Mouse (Mus musculus) gastrocnemius, postnatal 4 days (tissue): ENCODE data around the gene Myh9. TPM values are rescaled to one million over a fixed set of nuclear protein-coding genes. Genes with fewer than 3 reads are reported as not detected.
"Not testable (repeated sequence)": the region's sequence is repeated elsewhere in the genome, so short reads cannot be mapped to it uniquely, and the experiment has no call there.

Experiments used
- DNase-seq, 2 experiments: peaks; one replicate each; pipeline ENCODE4 v3.0.0; 2021 to 2022; ENCODE audit warnings: low spot score in 2 of 2, mixed read lengths in 2 of 2
- total RNA-seq, 2 experiments: library from RNA; stranded (reverse); gene quantifications; 2 replicates each; pipeline ENCODE4 v1.2.3; 2021

Gene Myh9
- total RNA-seq, 2 experiments from 2014 or later, result 171 to 187 TPM

DNA sequence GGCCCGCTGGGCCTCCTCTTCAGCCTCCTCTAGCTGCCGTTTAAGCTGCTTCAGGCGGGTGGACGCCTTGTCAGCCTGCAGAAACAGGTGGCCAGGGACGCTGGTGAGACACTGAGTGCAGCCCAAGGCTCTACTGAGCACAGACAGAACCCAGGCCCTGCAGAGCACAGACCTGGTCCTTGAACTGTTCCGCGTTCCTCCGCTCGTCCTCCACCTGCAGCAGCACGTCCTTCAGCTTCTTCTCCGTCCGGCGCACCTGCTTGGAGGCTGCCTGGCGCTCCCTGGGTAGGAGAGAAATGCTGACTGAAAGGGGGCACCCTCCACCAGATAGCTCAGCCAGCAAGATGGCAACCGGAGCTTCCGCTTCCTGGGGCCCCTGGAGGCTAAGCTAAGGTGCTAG, 78.9 kb downstream of the Myh9 start:
- no peak for DNase-seq

DNA sequence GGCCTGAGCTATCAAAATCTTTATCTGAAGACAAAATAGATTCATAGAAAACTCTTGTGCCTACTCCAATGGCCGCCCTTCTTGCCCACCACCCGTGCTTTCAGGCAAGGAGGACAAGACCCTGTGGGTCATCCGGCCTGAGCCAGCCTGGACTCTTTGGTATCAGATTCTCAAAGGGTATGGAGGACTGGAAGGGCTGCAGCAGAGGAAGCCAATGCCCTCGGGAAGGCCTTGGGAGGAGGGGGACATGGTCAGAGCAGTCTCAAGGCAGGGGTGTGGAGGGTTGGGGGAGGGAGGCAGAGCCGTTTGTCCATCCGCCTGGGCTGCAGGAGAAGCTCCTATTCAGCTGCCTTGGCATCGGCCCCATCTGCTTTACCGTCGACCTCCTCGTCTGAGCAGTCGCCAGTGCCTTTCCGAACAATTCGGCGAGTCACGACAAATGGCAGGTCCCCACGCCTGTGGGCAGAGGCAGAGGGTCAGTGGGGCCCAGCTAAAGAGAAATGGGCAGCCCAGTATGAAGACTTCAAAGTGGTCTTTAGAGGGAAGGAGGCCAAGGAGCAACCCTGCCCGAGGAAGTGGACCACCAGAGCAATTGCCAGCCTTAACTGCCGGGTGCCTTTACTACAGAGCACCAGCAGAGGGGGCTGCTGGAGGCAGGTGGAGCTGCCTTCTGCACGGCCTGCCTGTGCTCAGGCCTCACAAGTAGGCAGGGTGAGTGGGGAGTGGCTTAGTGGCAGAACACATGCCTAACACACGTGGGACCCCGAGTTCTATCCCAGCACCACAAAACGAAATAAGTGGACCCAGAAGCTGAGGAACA, 80.2 kb downstream of the Myh9 start:
- DNase-seq, result no peak

DNA sequence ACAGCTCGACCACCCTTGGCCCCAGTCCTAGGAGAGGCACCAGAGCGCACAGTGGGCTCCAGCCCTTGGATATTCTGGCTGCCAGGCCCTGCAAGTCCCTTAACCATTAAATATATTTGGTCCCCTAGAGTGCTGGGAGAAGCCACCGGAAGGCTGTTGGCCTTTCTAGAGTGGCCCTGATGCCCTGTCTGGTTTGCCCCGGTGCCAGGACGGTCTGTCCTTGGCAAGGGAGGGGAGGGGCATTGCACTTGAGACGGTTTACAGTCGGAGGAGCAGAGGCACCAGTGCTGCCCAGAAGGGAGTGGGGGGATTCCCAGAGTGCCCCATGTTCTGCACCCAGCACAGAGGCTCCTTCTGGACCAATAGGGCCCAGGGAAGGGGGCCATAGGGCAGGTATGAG, 80.9 kb downstream of the Myh9 start:
- no peak for DNase-seq

DNA sequence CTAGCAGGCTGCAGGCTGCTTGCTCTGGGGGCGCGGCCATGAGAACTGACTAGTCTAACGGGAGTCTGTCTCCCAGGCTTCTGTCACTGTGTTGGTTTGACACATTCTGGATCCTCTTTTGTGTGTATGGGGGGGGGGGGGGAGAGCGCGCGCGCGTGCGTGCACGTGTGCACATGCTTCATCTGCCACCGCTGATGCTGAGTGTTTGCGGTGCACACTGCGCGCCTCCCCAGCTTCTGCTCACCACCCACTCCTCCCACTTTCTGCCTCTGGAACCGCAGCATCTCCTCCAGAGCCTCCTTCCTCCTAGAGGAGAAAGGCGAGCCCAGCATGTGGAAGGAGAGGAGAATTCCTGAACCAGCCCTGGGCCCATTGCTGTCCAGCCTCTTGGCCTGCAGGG, 81.9 kb downstream of the Myh9 start:
- no peak for DNase-seq

DNA sequence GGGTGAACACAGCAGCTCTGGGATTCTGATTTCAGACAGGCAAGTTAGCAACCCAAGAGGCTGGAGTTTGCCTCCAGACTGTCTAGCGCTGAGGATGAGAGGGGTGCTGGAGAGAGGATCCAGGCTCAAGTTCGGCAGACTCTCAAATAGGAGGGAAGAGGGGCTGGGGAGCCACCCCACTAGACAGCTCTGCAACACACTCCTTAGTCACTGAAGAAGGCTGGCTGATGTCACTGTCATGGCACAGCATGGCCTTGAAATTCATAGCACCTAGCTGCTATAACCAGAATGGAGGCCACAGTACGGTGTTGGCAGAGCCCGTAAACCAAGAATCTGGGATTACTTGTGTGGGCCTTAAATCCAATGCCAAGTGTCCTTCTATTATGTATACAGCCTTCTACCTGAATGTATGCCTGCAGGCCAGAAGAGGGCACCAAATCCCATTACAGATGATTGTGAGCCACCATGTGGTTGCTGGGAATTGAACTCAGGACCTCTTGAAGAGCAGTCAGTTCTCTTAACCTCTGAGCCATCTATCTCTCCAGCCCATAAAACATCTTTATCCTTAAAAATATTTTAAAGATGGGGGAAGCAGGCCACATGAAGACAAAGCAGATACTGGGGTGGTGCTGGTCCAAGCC, 84.3 kb downstream of the Myh9 start:
- no peak for DNase-seq

DNA sequence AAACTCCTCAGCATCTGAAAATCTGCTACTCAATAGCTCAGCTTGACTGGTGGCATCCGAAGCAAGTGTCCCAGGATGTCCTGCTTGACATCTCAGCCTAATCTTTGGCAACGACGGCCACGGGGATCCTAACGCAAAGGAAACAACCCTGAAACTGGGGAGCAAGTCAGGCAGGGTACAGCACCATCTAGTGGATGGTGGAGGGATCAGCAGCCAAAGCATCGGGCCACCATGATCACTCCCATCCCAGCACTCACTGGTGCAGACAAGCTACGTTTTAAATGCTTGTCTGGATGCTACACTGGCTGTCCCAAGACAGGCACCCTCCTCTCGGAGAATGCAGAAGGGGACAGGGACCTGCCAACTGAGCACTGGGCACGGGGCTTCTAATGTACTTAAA, 85.1 kb downstream of the Myh9 start, which contains the start of gene Apol8:
Apol8 (minus strand) TSS at position 156 of the 400 bp plus-strand sequence.
- DNase-seq, result peak in 1 of 2 experiments; percentile 54

DNA sequence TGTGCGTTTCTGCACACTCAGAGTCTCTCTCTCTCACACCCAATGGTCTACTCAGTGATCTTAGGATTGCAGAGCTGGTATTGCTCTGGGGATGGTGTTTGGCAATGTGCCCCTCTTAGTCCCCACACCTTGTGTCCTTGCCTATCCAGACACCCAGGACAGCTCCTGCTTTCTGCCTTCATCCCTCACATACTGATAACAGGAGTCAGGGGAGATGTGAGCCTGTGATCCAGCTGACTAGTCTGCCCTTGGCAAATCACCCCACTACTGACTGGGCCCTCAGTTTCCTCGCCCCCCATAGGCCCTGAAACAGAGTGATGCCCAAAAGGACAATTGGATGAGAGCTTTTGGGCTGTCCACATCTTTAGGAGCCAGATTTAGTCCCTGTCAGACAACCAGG, 85.9 kb downstream of the Myh9 start:
- DNase-seq, result no peak

DNA sequence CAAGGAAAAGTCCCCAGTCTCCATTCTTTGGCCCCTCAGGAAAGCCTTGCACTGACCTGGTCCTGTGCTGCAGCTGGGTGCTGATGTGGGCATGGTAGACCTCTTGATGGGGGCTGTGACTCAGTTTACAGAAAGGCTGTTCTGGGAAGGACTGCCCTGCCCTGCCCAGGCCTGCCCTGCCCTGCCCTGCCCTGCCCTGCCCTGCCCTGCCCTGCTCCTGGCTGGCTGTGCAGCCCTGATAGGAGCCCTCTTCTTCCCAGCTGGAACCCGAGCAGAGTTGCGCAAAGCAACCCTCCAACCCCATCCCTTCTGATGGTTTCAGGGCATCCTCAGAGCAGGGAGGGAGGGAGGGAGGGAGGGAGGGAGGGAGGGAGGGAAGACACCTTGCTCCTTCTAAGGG, 86.8 kb downstream of the Myh9 start:
- no peak for DNase-seq

DNA sequence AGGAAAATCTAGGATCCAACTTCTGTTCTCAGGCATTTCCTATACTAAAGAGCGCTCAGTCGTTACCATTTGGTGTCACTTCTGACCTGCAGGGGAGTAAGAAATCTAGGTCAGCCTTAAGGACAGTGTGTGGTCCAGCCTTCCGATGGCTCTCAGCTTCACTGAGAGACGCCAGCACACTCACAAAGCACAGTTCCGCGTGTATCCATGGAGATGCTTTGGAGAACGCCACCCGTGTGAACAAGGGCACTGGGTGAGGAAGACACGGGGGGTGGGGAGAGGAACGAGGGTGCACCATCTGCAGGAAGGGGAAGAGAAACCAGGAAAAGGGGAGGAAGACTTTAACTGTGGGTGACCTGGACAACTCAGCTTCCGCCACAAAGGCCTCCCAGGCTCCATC, 89.5 kb downstream of the Myh9 start:
- DNase-seq, result no peak

DNA sequence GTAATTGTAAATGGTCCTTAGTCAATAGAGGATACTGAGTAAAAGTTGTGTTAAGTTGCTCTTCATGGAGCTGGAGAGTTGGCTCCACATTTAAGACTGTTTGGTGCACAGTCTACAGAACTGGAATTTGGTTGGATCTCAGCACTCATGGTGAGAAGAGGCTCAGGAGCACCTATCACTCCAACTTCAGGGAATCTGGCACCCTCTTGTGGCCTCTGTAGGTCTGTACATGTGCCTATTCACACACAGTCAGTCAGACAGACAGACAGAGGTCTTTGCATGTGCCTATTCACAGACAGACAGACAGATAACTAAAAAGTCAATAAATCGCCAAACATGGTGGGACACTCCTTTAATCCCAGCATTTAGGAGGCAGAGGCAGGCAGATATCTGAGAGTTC, 91.5 kb downstream of the Myh9 start:
- peak in 1 of 2 experiments; percentile 24 for DNase-seq

DNA sequence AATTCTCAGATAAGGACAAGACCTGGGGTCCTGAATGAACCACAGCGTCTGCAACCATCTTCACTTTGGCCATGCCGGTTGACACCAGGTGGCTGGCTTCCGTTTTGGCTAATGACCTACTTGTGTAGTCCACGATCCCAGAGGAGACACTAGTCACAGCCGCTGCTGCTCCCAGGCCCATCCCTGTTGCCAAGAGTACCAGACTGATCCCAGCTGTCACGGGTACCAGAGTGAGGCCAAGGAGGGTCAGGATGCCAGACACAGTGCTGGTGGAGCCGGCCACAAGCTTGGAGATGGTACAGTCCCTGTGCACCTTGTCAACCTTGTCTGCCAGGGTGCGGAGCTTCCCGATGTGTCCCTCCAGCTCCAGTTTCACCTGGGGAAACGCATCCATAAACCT, 92.3 kb downstream of the Myh9 start:
- peak in 1 of 2 experiments; percentile 20 for DNase-seq

DNA sequence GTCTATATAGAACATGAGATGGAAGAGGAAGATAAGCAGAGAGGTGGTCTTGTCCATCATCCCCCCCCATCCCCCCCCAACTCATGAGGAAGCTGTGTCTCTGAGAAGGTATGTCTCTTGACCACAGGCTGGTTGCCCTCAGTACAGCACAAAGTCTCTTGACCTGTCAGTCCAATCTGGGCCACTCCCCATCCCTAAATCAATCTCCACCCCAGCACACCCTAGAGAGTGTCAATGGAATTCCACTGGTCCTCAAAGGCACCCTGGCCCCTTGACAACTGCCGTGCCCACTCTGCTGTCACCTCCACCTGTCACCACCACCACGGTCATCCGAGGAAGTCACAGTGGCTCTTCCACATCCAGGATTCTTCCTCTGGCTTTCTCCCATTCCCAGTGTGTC, 93.6 kb downstream of the Myh9 start:
- DNase-seq, result no peak

DNA sequence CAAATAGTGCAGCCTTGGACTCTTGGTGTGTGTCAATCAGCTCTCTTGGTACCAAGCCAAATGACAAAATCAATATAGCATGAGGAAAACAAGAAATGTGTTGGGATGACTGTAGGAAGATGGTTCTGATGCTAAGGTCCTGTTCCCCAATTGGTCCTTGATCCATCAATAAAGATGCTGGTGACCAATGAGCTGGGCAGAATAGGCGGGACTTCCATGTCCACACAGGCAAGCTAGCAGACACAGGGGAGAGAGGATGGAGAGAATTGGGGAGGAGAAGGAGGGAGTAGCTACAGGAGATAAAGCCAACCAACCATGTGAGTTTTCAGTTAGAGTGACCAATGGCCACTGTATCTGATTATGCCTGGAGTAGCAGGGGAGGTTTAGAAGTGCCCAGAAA, 95.6 kb downstream of the Myh9 start:
- DNase-seq, result no peak

DNA sequence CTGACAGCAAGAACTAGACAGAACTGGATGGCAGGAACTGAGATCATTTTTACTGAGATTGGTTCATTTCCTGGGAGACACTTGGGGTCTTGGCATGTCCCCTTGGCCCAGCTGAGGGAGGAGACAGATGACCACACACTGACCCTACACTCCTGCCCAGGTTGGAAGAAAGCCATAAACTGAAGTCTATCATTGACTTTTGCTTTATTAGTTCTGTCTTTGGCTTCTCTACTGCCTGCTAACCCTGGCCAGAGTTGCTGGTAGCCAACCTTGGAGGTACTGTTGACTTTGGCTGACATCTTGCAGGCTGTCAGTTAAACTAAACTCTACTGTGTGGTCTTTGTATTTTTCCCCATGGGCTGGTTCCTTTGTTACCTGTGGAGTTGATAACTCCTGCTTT, 96.9 kb downstream of the Myh9 start:
- no peak for DNase-seq

DNA sequence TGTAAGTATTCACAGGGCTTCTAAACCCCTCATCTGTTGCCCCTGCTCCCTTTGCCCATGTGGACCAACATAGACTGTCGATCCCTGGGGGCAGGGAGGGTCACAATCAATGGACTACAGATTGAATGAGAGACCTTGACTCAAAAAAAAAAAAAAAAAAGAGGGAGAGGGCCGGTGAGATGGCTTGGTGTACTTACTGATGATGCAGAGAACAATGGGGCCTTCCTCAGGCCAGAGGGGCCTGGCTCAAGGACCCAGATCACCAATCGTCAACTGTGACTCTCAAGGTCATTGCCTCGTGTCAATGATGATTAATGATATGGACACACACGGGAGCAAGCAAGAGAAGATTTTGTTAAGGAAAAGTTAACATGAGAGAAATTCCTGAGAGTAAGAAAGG, 97.3 kb downstream of the Myh9 start:
- DNase-seq, result no peak

DNA sequence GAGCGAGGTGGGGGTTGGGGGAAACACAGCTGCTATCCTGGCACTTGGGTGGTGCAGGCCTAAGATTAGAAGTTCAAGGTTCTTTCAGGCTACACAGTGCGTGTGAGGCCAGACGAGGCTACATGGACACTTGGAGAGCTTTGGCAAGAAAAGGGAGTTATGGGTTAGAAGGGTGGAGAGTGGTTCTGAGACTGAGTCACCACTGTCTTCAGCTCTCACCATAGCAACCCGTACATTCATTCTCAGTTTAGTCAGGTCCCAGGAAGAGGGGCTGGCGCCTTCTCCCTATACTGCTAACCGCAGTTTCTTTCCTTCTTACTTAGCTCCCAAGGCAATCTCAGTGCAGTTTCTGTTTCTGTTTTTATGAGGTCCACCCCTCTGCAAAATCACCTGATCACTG, 100.4 kb downstream of the Myh9 start:
- not testable (repeated sequence) for DNase-seq

DNA sequence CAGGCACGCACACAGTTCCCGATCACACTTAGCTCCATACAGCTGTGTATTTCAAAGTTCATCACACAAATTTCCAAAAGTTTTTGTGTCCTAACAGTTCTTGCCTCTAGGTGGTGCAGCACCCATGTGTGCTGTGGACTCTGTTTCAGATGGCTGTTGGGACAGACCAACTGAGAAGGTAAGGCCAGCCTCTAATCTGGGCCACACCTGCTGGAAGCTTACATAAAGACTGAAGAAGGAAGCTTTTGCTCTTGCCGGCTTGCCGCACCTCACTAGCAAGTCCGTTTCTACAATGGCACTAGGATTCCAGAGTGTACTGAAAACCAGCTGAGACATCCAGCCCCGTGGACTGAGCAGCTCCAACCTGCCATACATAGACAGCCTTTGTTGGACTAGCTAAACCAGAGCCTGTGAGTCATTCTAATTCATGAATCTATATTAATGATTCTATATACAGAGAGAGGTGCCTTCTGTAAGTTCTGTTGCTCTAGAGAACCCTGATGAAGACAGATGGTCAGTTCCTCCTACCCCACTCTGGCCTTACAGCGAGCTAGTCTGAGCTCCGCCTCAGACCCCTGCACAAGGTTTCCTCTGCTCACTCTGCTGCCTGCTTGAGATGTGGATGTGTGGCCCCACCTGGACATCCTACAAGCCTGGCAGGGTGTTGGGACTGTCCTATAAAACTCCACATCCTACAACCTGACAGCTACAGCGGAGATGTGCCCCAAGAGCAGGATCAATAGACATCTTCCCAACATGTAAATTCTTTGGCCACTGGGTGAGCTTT, 101.3 kb downstream of the Myh9 start:
- DNase-seq, result no peak

DNA sequence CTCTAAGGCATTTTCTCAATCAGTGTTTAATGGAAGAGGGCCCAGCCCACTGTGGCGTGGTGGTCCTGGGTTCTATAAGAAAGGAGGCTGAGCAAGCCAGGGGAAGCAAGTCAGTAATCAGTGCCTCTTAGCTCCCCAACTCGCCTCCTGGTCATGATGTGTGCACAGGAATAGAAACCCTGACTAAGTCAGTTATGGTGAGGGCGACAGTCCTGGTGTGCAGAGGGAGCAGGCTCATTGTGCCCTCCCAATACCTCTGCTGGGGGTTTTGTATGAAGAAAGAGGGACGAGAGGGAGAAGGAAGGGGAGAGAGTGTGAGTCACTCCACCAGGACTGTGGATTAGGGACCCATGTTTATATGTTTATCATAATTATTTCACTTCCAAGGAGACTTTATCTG, 108.1 kb downstream of the Myh9 start:
- not testable (repeated sequence) for DNase-seq

DNA sequence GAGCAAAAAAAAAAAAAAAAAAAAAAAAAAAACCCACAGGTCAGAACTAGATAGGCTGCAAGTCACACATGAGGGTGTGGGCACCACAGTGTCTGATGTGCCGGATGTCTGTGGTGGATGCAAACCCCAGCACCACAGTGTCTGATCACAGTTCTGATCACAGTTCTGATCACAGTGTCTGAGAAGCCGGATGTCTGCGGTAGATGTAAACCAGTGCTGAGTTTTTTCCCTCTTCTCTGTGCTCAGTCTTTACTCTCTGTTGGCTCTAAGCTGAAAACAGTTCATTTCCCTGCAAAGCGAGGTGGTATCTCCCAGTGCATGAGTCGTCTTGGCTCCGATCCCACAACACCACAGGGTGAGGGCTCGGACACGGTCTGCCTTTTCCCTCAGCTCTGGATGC, 108.6 kb downstream of the Myh9 start:
- not testable (repeated sequence) for DNase-seq

DNA sequence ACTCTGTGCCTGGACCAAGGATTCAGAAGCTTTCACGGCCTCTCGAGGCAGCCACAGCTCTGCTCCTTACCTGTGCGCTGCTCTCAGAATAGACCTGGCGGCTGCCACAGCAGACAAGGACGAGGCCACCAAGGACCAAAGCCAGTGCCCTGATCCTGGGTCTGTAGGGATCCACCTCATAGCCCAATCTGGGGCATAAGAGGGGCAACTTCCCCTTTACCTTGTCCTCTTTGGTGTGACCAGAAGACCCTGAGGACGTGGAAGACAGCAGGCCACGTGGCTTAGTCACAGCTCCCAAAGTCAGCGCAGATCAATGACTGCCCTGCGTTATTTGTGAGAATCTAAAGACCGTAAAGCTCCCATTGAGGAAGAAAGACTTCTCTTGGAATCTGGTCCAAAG, 109.1 kb downstream of the Myh9 start:
- DNase-seq, result not testable (repeated sequence)

DNA sequence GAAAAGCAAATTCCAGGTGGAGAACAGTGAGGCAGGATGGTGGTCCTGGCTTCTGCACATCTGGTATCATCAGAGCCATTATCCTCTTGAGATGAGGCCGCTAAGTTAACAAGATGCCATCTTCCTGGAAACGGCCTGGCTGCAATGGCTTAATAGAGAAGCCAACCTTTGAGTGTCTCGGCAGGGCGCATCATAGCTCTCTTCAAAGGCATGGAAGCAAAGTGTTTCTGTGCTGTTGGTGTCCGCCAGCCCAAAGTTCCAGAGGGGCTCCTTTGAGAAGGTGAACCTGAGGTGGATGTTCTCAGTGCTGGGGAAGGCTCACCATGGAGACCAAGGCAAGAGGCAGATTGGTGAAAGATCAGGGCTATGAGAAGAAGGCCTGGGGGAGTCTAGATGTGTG, 110.4 kb downstream of the Myh9 start:
- DNase-seq, result no peak

DNA sequence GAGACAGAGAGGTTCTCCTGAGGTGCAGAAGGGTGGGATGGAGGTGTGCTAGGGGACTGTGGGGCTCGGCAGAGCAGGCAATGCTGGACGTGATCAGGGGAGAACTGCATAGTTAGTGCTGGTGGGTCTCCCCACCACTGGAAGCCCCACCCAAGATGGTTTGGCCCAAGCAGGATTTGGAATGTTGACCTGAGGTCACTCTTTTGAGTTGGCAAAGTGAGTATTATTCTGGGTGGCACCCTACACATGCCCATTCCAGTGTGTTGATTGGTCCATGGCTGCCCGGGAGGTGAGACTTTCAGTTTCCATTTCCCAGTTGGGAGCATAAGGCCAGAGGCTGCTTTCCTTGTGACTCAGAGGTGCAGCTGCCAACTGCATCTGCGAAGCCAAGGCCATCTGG, 113.2 kb downstream of the Myh9 start, which contains the start of gene Apol9b:
Apol9b (plus strand) TSS at position 301 of the 400 bp plus-strand sequence.
- not testable (repeated sequence) for DNase-seq
